Mouse (Mus musculus): Measurements from ENCODE around the gene Tarsl2.

GRCm38 (mm10) chr7:65663886-65664285 lies 19.2 kb downstream of the Tarsl2 start:
- no peak for TF ChIP-seq MAX (IDR thresholded peaks at IDR 0.05; ENCODE audit: low read depth)
- TF ChIP-seq POLR2A (IDR thresholded peaks at IDR 0.05; ENCODE audit: insufficient read length, low read depth), result no peak
- no peak for TF ChIP-seq USF1 (IDR thresholded peaks at IDR 0.05; ENCODE audit: low read depth)
- no peak for TF ChIP-seq TCF3 (IDR thresholded peaks at IDR 0.05; ENCODE audit: insufficient read length, low read depth)
- no peak for TF ChIP-seq REST (IDR thresholded peaks at IDR 0.05; ENCODE audit: insufficient read depth, insufficient read length)
- TF ChIP-seq SRF (IDR thresholded peaks at IDR 0.05; ENCODE audit: control insufficient read depth, insufficient read length, low read depth), result no peak
